Mouse (Mus musculus) limb, embryonic 10.5 days (tissue): ENCODE results near the gene Fam76a. TPM values are rescaled to one million over a fixed set of nuclear protein-coding genes. Genes with fewer than 3 reads are reported as not detected.

Experiments used
- DNase-seq: peaks from one replicate; pipeline ENCODE4 v3.0.0-alpha.2; 2017; ENCODE audit warnings: low spot score
- H3K27ac ChIP-seq: fragments of 300-500 bp; sonication (generic); 2 replicates; pipeline ENCODE4 v1.5.1; 2016; ENCODE audit warnings: mild to moderate bottlenecking
- H3K27me3 ChIP-seq: fragments of 300-500 bp; sonication (generic); 2 replicates; pipeline ENCODE4 v1.6.1; 2016; ENCODE audit warnings: low read depth, mild to moderate bottlenecking; ENCODE audit not compliant: poor library complexity, severe bottlenecking
- H3K36me3 ChIP-seq: fragments of 300-500 bp; sonication (generic); 2 replicates; pipeline ENCODE4 v1.6.1; 2016; ENCODE audit warnings: mild to moderate bottlenecking, moderate library complexity
- H3K4me1 ChIP-seq: fragments of 300-500 bp; sonication (generic); 2 replicates; pipeline ENCODE4 v1.6.1; 2016
- H3K4me3 ChIP-seq: fragments of 300-500 bp; sonication (generic); 2 replicates; pipeline ENCODE4 v1.5.1; 2016; ENCODE audit warnings: mild to moderate bottlenecking, moderate library complexity
- H3K9me3 ChIP-seq: fragments of 300-500 bp; sonication (generic); replicated peaks from 2 replicates; pipeline ENCODE4 v1.6.1; 2016; ENCODE audit warnings: mild to moderate bottlenecking
- WGBS: fragments of 180-500 bp; shearing (Covaris S2); methylation state at CpG from one replicate; pipeline ENCODE4 v1.1.7; 2016; 5-methylcytosine and 5-hydroxymethylcytosine counted together
- polyA plus RNA-seq: library from polyadenylated mRNA; unstranded; fragments of >200 nt; fragmentation: Nextera tagmentation; extraction: Ambion mirVana; gene quantifications from 2 replicates; pipeline ENCODE4 v1.2.1, GENCODE M21; 2016

Fam76a gene
- polyA plus RNA-seq, 1 experiment from 2014 or later = 27.9 TPM

DNA sequence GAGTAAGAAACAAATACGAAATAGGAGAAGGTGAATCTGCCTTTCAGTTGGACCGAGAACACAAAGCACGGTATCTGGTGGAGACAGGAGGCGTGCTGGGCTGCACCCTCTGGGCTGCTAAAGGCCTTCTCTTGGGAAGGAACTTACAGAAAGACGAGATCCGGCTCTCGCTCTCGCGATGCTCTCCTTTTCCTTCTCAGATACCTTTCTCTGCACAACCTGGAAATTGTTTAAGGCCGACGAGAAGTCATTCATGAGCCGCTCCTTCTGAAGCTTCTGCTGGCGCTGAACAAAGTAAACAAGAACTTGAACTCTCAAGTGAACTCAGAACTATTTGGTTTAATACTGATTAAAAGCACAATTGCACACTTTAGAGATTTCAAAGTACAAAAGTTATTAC is 59.3 kb downstream of the Fam76a start:
- 94% methylated on average over 13 of the region's 13 CpGs for WGBS
- H3K4me3 ChIP-seq = no peak overlapping the region
- no peaks in the 10 kb centered on the region for H3K27me3 ChIP-seq
- DNase-seq = no peak
- H3K4me1 ChIP-seq = no peaks in the 10 kb centered on the region
- H3K9me3 ChIP-seq = no peaks in the 10 kb centered on the region
- H3K36me3 ChIP-seq = peaks cover 90% of the 10 kb centered on the region
- no peak overlapping the region for H3K27ac ChIP-seq

DNA sequence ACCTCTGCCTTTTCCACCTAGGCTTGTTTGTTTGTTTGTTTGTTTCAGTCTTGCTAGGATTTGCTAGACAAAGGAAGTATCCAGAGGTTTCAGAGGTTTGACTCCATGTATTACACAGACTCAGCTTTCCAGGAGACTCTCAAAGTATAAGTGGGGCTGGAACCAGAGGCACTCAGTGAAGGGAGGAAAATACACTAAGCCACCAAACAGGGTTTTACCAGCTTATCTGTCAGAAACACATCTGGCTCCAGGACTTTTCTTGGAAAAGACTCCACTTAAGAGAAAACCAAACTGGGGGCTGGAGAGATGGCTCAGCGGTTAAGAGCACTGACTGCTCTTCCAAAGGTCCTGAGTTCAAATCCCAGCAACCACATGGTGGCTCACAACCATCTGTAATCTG is 61.5 kb downstream of the Fam76a start:
- Histone ChIP-seq H3K9me3 (no peaks in the 10 kb centered on the region), H3K36me3 (peaks cover 90% of the 10 kb centered on the region), H3K4me3 (no peak overlapping the region), H3K27ac (no peak overlapping the region), H3K27me3 (no peaks in the 10 kb centered on the region), H3K4me1 (no peaks in the 10 kb centered on the region)
- DNase-seq = no peak
- 92% methylated on average over 1 of the region's 1 CpGs for WGBS

Other genes starting within 250 kb of the Fam76a start
- 5.8 and 8.4 TPM in 2 replicates for gene Xkr8, start 190.0 kb downstream of the Fam76a start, polyA plus RNA-seq
- 4.6 and 6.1 TPM in 2 replicates for gene Smpdl3b, start 165.3 kb downstream of the Fam76a start, polyA plus RNA-seq
- gene Rpa2, start 154.2 kb downstream of the Fam76a start, polyA plus RNA-seq = 188 and 199 TPM in 2 replicates
- 0.36 and 0.53 TPM in 2 replicates for gene Themis2, start 126.2 kb downstream of the Fam76a start, polyA plus RNA-seq
- gene Ppp1r8, start 79.4 kb downstream of the Fam76a start, polyA plus RNA-seq = 79.7 and 80.9 TPM in 2 replicates
- gene Stx12, start 38.0 kb downstream of the Fam76a start, polyA plus RNA-seq = 45.4 and 52.9 TPM in 2 replicates
- gene Fgr, start 51.5 kb upstream of the Fam76a start, polyA plus RNA-seq = 0.19 and 0.33 TPM in 2 replicates
- 13.0 and 13.8 TPM in 2 replicates for gene Ahdc1, start 88.7 kb upstream of the Fam76a start, polyA plus RNA-seq
- 62.9 and 73.7 TPM in 2 replicates for gene Wasf2, start 207.9 kb upstream of the Fam76a start, polyA plus RNA-seq